Mouse (Mus musculus): ENCODE measurements around the gene Gm37240. TPM values are rescaled to one million over a fixed set of nuclear protein-coding genes. Genes with fewer than 3 reads are reported as not detected.

Gene Gm37240
- polyA plus RNA-seq, 1 experiment from 2014 or later: 7.2 TPM

DNA sequence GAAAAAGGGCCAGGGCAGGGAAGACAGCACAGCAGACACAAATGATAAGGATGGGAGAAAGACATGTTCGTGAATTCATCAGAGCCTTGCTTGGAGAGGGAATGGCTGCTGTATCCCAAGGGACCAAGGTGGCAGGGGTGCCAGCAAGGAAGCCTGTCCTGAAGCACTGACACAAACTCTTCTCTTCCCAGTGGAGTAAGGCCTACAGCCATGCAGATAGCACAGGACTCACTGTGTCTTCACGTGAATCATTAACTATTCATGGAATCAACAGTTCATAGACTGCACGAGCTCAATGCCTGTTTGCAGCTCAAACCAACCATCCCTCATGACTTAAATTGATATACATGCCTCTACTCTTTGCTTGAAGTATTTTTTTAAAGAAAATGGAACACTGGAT, 209.4 kb downstream of the Gm37240 start:
- peaks cover 30% of the 10 kb centered on the region for H3K4me1 ChIP-seq
- H3K4me2 ChIP-seq: no peak overlapping the region
- WGBS: 75% methylated on average over 3 of the region's 3 CpGs
- ATAC-seq (ENCODE audit: extremely low read depth, insufficient number of reproducible peaks, low FRiP score, low TSS enrichment): no peak
- H3K9me3 ChIP-seq: no peaks in the 10 kb centered on the region
- H3K9ac ChIP-seq: no peak overlapping the region
- no peak overlapping the region for H3K27ac ChIP-seq (replicated peaks)
- no peaks in the 10 kb centered on the region for H3K27me3 ChIP-seq (replicated peaks)
- no peak overlapping the region for H3K4me3 ChIP-seq
- no peaks in the 10 kb centered on the region for H3K36me3 ChIP-seq

GRCm38 (mm10) chr3:85677133-85677532, 210.2 kb downstream of the Gm37240 start:
- Histone ChIP-seq H3K36me3 (no peaks in the 10 kb centered on the region; the same call in 1 of the 2 replicates), H3K4me1 (peaks cover 30% of the 10 kb centered on the region), H3K4me3 (no peak overlapping the region), H3K9me3 (no peaks in the 10 kb centered on the region), H3K27me3 (replicated peaks) (no peaks in the 10 kb centered on the region), H3K9ac (no peak overlapping the region), H3K4me2 (no peak overlapping the region), H3K27ac (replicated peaks) (no peak overlapping the region)
- 65% methylated on average over 8 of the region's 8 CpGs for WGBS
- ATAC-seq (ENCODE audit: extremely low read depth, insufficient number of reproducible peaks, low FRiP score, low TSS enrichment): no peak

DNA sequence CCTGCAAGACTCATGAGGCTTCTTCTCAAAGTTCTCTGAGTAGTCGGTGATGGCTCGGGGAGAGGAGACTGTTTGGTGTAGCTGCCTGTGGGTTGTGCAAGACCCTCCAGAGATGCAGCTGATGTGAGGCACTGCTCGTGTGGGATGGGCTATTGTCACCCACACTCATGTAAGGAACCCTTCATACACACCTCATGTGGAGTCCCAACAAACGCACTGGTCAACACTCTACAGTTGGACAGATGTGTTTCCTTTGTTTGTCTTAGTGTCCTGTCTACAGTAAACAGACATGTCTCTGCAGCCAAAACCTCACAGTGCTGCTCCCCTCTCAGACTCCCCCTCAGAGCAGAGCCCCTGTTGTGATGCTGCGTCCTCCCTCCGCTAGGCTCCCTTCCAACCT, 217.5 kb downstream of the Gm37240 start:
- H3K36me3 ChIP-seq: no peaks in the 10 kb centered on the region; the same call in 1 of the 2 replicates
- 90% methylated on average over 6 of the region's 6 CpGs for WGBS
- H3K9ac ChIP-seq: no peak overlapping the region
- no peak overlapping the region for H3K4me2 ChIP-seq
- no peak overlapping the region for H3K27ac ChIP-seq (replicated peaks)
- no peaks in the 10 kb centered on the region for H3K27me3 ChIP-seq (replicated peaks)
- H3K4me3 ChIP-seq: no peak overlapping the region
- no peaks in the 10 kb centered on the region for H3K9me3 ChIP-seq
- ATAC-seq (ENCODE audit: extremely low read depth, insufficient number of reproducible peaks, low FRiP score, low TSS enrichment): no peak
- peaks cover 25% of the 10 kb centered on the region for H3K4me1 ChIP-seq

- peak overlapping the region; percentile 64; the same call in 1 of the 2 replicates for H3K27ac ChIP-seq (replicated peaks)
- H3K4me2 ChIP-seq: no peak overlapping the region
- ATAC-seq (ENCODE audit: extremely low read depth, insufficient number of reproducible peaks, low FRiP score, low TSS enrichment): no peak
- H3K9ac ChIP-seq: no peak overlapping the region
- 92% methylated on average over 6 of the region's 6 CpGs for WGBS
- H3K4me1 ChIP-seq: peaks cover 21% of the 10 kb centered on the region
- H3K36me3 ChIP-seq: no peaks in the 10 kb centered on the region; the same call in 1 of the 2 replicates
- H3K27me3 ChIP-seq (replicated peaks): no peaks in the 10 kb centered on the region
- no peaks in the 10 kb centered on the region for H3K9me3 ChIP-seq
- no peak overlapping the region for H3K4me3 ChIP-seq
Observed at GRCm38 (mm10) chr3:85667683-85668082, 219.6 kb downstream of the Gm37240 start.

GRCm38 (mm10) chr3:85666736-85667135, 220.6 kb downstream of the Gm37240 start:
- H3K4me1 ChIP-seq: peaks cover 31% of the 10 kb centered on the region
- H3K9me3 ChIP-seq: no peaks in the 10 kb centered on the region
- H3K36me3 ChIP-seq: no peaks in the 10 kb centered on the region
- ATAC-seq (ENCODE audit: extremely low read depth, insufficient number of reproducible peaks, low FRiP score, low TSS enrichment): no peak
- peak overlapping the region; percentile 43 for H3K4me2 ChIP-seq
- H3K4me3 ChIP-seq: no peak overlapping the region
- H3K27me3 ChIP-seq (replicated peaks): no peaks in the 10 kb centered on the region
- H3K9ac ChIP-seq: 0 out of 2 replicates have a peak overlapping the region, but pooled peaks have one; percentile 8
- H3K27ac ChIP-seq (replicated peaks): peak overlapping the region; percentile 64
- WGBS: 38% methylated on average over 12 of the region's 12 CpGs

GRCm38 (mm10) chr3:85666166-85666565, 221.2 kb downstream of the Gm37240 start:
- H3K4me1 ChIP-seq: peaks cover 31% of the 10 kb centered on the region
- no peaks in the 10 kb centered on the region for H3K9me3 ChIP-seq
- no peak for ATAC-seq (ENCODE audit: extremely low read depth, insufficient number of reproducible peaks, low FRiP score, low TSS enrichment)
- no peak overlapping the region for H3K4me2 ChIP-seq
- no peak overlapping the region for H3K9ac ChIP-seq
- H3K4me3 ChIP-seq: no peak overlapping the region
- 53% methylated on average over 3 of the region's 3 CpGs for whole genome bisulfite sequencing
- H3K27me3 ChIP-seq (replicated peaks): no peaks in the 10 kb centered on the region
- H3K36me3 ChIP-seq: no peaks in the 10 kb centered on the region
- H3K27ac ChIP-seq (replicated peaks): no peak overlapping the region

- no peaks in the 10 kb centered on the region for H3K36me3 ChIP-seq
- H3K9me3 ChIP-seq: no peaks in the 10 kb centered on the region
- H3K27me3 ChIP-seq (replicated peaks): no peaks in the 10 kb centered on the region
- ATAC-seq (ENCODE audit: extremely low read depth, insufficient number of reproducible peaks, low FRiP score, low TSS enrichment): no peak
- 70% methylated on average over 10 of the region's 10 CpGs for WGBS
- H3K4me2 ChIP-seq: no peak overlapping the region
- no peak overlapping the region for H3K9ac ChIP-seq
- H3K4me3 ChIP-seq: no peak overlapping the region
- 0 out of 2 replicates have a peak overlapping the region, but pooled peaks have one; percentile 8 for H3K27ac ChIP-seq (replicated peaks)
- peaks cover 37% of the 10 kb centered on the region for H3K4me1 ChIP-seq
Observed at GRCm38 (mm10) chr3:85664591-85665171, 222.6 kb downstream of the Gm37240 start.

GRCm38 (mm10) chr3:85663826-85664225, 223.5 kb downstream of the Gm37240 start:
- H3K27me3 ChIP-seq (replicated peaks): no peaks in the 10 kb centered on the region
- no peaks in the 10 kb centered on the region for H3K9me3 ChIP-seq
- H3K4me1 ChIP-seq: peaks cover 43% of the 10 kb centered on the region
- 80% methylated on average over 5 of the region's 5 CpGs for WGBS
- ATAC-seq (ENCODE audit: extremely low read depth, insufficient number of reproducible peaks, low FRiP score, low TSS enrichment): no peak
- H3K27ac ChIP-seq (replicated peaks): no peak overlapping the region
- H3K9ac ChIP-seq: no peak overlapping the region
- no peak overlapping the region for H3K4me2 ChIP-seq
- H3K36me3 ChIP-seq: no peaks in the 10 kb centered on the region
- H3K4me3 ChIP-seq: no peak overlapping the region

GRCm38 (mm10) chr3:85661926-85662813, 225.1 kb downstream of the Gm37240 start:
- no peak overlapping the region for H3K4me2 ChIP-seq
- no peak for ATAC-seq (ENCODE audit: extremely low read depth, insufficient number of reproducible peaks, low FRiP score, low TSS enrichment)
- no peak overlapping the region for H3K4me3 ChIP-seq
- H3K4me1 ChIP-seq: peaks cover 52% of the 10 kb centered on the region
- H3K27ac ChIP-seq (replicated peaks): no peak overlapping the region
- no peaks in the 10 kb centered on the region for H3K27me3 ChIP-seq (replicated peaks)
- no peaks in the 10 kb centered on the region for H3K9me3 ChIP-seq
- WGBS: 57% methylated on average over 10 of the region's 10 CpGs
- no peaks in the 10 kb centered on the region for H3K36me3 ChIP-seq
- H3K9ac ChIP-seq: no peak overlapping the region

DNA sequence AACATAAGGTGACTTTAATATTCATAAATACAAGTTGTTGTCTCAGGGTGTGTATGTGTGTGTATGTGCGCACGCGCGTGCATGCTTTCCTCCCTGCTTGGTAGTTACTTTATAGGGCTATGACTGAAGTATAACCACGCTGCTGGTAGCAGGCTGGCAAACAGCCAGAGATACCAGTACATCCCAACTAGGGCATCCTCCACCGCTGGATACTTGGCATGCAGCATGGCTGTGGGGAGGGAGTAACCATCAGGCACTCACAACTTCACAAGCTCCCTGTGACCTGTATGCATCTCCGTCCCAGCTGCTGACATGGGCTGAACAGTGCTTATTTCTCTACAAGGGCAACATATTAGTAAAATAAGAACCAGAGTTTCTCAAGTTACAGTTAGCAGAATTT, 227.6 kb downstream of the Gm37240 start:
- ATAC-seq (ENCODE audit: extremely low read depth, insufficient number of reproducible peaks, low FRiP score, low TSS enrichment): no peak
- Histone ChIP-seq H3K4me2 (no peak overlapping the region), H3K4me3 (no peak overlapping the region), H3K27me3 (replicated peaks) (no peaks in the 10 kb centered on the region), H3K36me3 (peaks cover 5% of the 10 kb centered on the region), H3K9me3 (no peaks in the 10 kb centered on the region), H3K4me1 (peaks cover 46% of the 10 kb centered on the region), H3K27ac (replicated peaks) (no peak overlapping the region), H3K9ac (no peak overlapping the region)
- 73% methylated on average over 7 of the region's 7 CpGs for WGBS

DNA sequence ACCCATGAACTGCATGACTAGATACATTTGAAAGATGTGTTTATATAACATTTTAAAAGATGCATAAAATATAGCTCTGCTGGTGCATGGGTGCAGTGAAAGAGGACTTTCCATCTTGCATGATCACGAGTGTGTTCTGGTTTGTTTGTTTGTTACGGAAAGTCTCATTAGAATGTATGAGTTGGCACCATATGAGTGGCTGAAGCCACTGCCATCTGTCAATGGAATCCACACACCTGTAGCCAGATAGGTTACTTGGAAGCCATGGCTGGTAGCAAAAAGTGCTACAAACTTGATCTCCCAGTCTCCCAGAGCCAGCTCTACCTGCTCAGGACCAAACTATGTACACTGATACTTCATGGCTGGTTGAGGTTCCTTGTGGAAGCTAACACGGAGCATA, 231.8 kb downstream of the Gm37240 start:
- Histone ChIP-seq H3K27ac (replicated peaks) (no peak overlapping the region), H3K4me1 (peaks cover 51% of the 10 kb centered on the region), H3K4me3 (no peak overlapping the region), H3K27me3 (replicated peaks) (no peaks in the 10 kb centered on the region), H3K4me2 (no peak overlapping the region), H3K36me3 (peaks cover 12% of the 10 kb centered on the region), H3K9me3 (no peaks in the 10 kb centered on the region), H3K9ac (no peak overlapping the region)
- no peak for ATAC-seq (ENCODE audit: extremely low read depth, insufficient number of reproducible peaks, low FRiP score, low TSS enrichment)
- 91% methylated on average over 3 of the region's 3 CpGs for WGBS
